Mouse (Mus musculus): ENCODE data around the gene Acpp. TPM values are rescaled to one million over a fixed set of nuclear protein-coding genes. Genes with fewer than 3 reads are reported as not detected.
"Not testable (repeated sequence)": the region's sequence is repeated elsewhere in the genome, so short reads cannot be mapped to it uniquely, and the experiment has no call there.

Gene Acpp
- polyA plus RNA-seq (2014; fragmentation: Nextera tagmentation; extraction: Ambion mirVana) = 0.68 and 1.1 TPM in 2 replicates

- Histone ChIP-seq H3K36me3 (replicated peaks; ENCODE audit: control insufficient read depth, insufficient read depth, low read depth, low read length) (no peaks in the 10 kb centered on the region), H3K9me3 (replicated peaks; ENCODE audit: control insufficient read depth, low read length) (no peaks in the 10 kb centered on the region), H3K9ac (replicated peaks; ENCODE audit: low read length) (no peak within 1 kb of the TSS; the same call in 1 of the 2 replicates), H3K4me2 (ENCODE audit: low read depth, low read length) (peak within 1 kb of the TSS; percentile 19), H3K4me3 (ENCODE audit: low read depth, low read length) (no peak within 1 kb of the TSS), H3K27ac (replicated peaks; ENCODE audit: low read depth, low read length) (no peak within 1 kb of the TSS), H3K27me3 (ENCODE audit: control insufficient read depth, insufficient read depth, low read length) (no peaks in the 10 kb centered on the region), H3K4me1 (ENCODE audit: control insufficient read depth, insufficient read depth, low read length) (no peaks in the 10 kb centered on the region)
- DNase-seq (ENCODE audit: low spot score) (peak; percentile 77), ATAC-seq (replicated peaks; ENCODE audit: insufficient number of reproducible peaks, low FRiP score, low TSS enrichment, low read depth) (peak; percentile 59; the same call in 1 of the 2 replicates)
- 17% methylated on average over 18 of the region's 18 CpGs for WGBS
Measured at GRCm38 (mm10) chr9:104337183-104337931, at the start of gene Acpp. Acpp (minus strand) TSS chr9:104337748.

GRCm38 (mm10) chr9:104382571-104383170, 45.1 kb upstream of the Acpp start:
- no peaks in the 10 kb centered on the region for H3K9me3 ChIP-seq (replicated peaks; ENCODE audit: control insufficient read depth, low read length)
- WGBS = 82% methylated on average over 6 of the region's 6 CpGs
- H3K4me2 ChIP-seq (ENCODE audit: low read depth, low read length) = no peak overlapping the region
- H3K9ac ChIP-seq (replicated peaks; ENCODE audit: low read length) = no peak overlapping the region
- DNase-seq (ENCODE audit: low spot score) (no peak), ATAC-seq (replicated peaks; ENCODE audit: insufficient number of reproducible peaks, low FRiP score, low TSS enrichment, low read depth) (no peak)
- H3K4me1 ChIP-seq (ENCODE audit: control insufficient read depth, insufficient read depth, low read length) = no peaks in the 10 kb centered on the region
- H3K4me3 ChIP-seq (ENCODE audit: low read depth, low read length) = no peak overlapping the region
- H3K27me3 ChIP-seq (ENCODE audit: control insufficient read depth, insufficient read depth, low read length) = no peaks in the 10 kb centered on the region
- H3K36me3 ChIP-seq (replicated peaks; ENCODE audit: control insufficient read depth, insufficient read depth, low read depth, low read length) = no peaks in the 10 kb centered on the region
- no peak overlapping the region for H3K27ac ChIP-seq (replicated peaks; ENCODE audit: low read depth, low read length)

GRCm38 (mm10) chr9:104379532-104380162, 42.1 kb upstream of the Acpp start:
- no peaks in the 10 kb centered on the region for H3K4me1 ChIP-seq (ENCODE audit: control insufficient read depth, insufficient read depth, low read length)
- H3K9me3 ChIP-seq (replicated peaks; ENCODE audit: control insufficient read depth, low read length) = no peaks in the 10 kb centered on the region
- H3K36me3 ChIP-seq (replicated peaks; ENCODE audit: control insufficient read depth, insufficient read depth, low read depth, low read length) = no peaks in the 10 kb centered on the region
- DNase-seq (ENCODE audit: low spot score) (peak; percentile 69), ATAC-seq (replicated peaks; ENCODE audit: insufficient number of reproducible peaks, low FRiP score, low TSS enrichment, low read depth) (no peak)
- no peak overlapping the region for H3K27ac ChIP-seq (replicated peaks; ENCODE audit: low read depth, low read length)
- 66% methylated on average over 9 of the region's 9 CpGs for WGBS
- no peak overlapping the region for H3K9ac ChIP-seq (replicated peaks; ENCODE audit: low read length)
- H3K4me3 ChIP-seq (ENCODE audit: low read depth, low read length) = no peak overlapping the region
- no peaks in the 10 kb centered on the region for H3K27me3 ChIP-seq (ENCODE audit: control insufficient read depth, insufficient read depth, low read length)
- no peak overlapping the region for H3K4me2 ChIP-seq (ENCODE audit: low read depth, low read length)

GRCm38 (mm10) chr9:104375573-104375972, 38.0 kb upstream of the Acpp start:
- no peak for DNase-seq (ENCODE audit: low spot score)

GRCm38 (mm10) chr9:104373253-104373652, 35.7 kb upstream of the Acpp start:
- H3K27me3 ChIP-seq (ENCODE audit: control insufficient read depth, insufficient read depth, low read length) = no peaks in the 10 kb centered on the region
- H3K36me3 ChIP-seq (replicated peaks; ENCODE audit: control insufficient read depth, insufficient read depth, low read depth, low read length) = no peaks in the 10 kb centered on the region
- no peaks in the 10 kb centered on the region for H3K4me1 ChIP-seq (ENCODE audit: control insufficient read depth, insufficient read depth, low read length)
- DNase-seq (ENCODE audit: low spot score) (peak; percentile 35), ATAC-seq (replicated peaks; ENCODE audit: insufficient number of reproducible peaks, low FRiP score, low TSS enrichment, low read depth) (0 out of 2 replicates have a peak, but pooled peaks have one; percentile 48)
- H3K9ac ChIP-seq (replicated peaks; ENCODE audit: low read length) = no peak overlapping the region
- H3K4me3 ChIP-seq (ENCODE audit: low read depth, low read length) = no peak overlapping the region
- WGBS = 25% methylated on average over 6 of the region's 6 CpGs
- H3K4me2 ChIP-seq (ENCODE audit: low read depth, low read length) = no peak overlapping the region
- H3K27ac ChIP-seq (replicated peaks; ENCODE audit: low read depth, low read length) = no peak overlapping the region
- H3K9me3 ChIP-seq (replicated peaks; ENCODE audit: control insufficient read depth, low read length) = no peaks in the 10 kb centered on the region

More at GRCm38 (mm10) chr9:104375573-104375972, 38.0 kb upstream of the Acpp start:
- Histone ChIP-seq H3K27ac (replicated peaks; ENCODE audit: low read depth, low read length) (no peak overlapping the region), H3K9me3 (replicated peaks; ENCODE audit: control insufficient read depth, low read length) (no peaks in the 10 kb centered on the region), H3K9ac (replicated peaks; ENCODE audit: low read length) (no peak overlapping the region), H3K4me1 (ENCODE audit: control insufficient read depth, insufficient read depth, low read length) (no peaks in the 10 kb centered on the region), H3K4me3 (ENCODE audit: low read depth, low read length) (no peak overlapping the region), H3K36me3 (replicated peaks; ENCODE audit: control insufficient read depth, insufficient read depth, low read depth, low read length) (no peaks in the 10 kb centered on the region), H3K27me3 (ENCODE audit: control insufficient read depth, insufficient read depth, low read length) (no peaks in the 10 kb centered on the region), H3K4me2 (ENCODE audit: low read depth, low read length) (no peak overlapping the region)
- no peak for ATAC-seq (replicated peaks; ENCODE audit: insufficient number of reproducible peaks, low FRiP score, low TSS enrichment, low read depth)
- 47% methylated on average over 3 of the region's 3 CpGs for WGBS

GRCm38 (mm10) chr9:104366983-104367382, 29.4 kb upstream of the Acpp start:
- H3K9me3 ChIP-seq (replicated peaks; ENCODE audit: control insufficient read depth, low read length) = no peaks in the 10 kb centered on the region
- DNase-seq (ENCODE audit: low spot score) = no peak
- no peak overlapping the region for H3K4me3 ChIP-seq (ENCODE audit: low read depth, low read length)
- H3K36me3 ChIP-seq (replicated peaks; ENCODE audit: control insufficient read depth, insufficient read depth, low read depth, low read length) = no peaks in the 10 kb centered on the region
- ATAC-seq (replicated peaks; ENCODE audit: insufficient number of reproducible peaks, low FRiP score, low TSS enrichment, low read depth) = no peak
- H3K4me2 ChIP-seq (ENCODE audit: low read depth, low read length) = no peak overlapping the region
- no peak overlapping the region for H3K9ac ChIP-seq (replicated peaks; ENCODE audit: low read length)
- no peaks in the 10 kb centered on the region for H3K27me3 ChIP-seq (ENCODE audit: control insufficient read depth, insufficient read depth, low read length)
- H3K4me1 ChIP-seq (ENCODE audit: control insufficient read depth, insufficient read depth, low read length) = no peaks in the 10 kb centered on the region
- 78% methylated on average over 2 of the region's 2 CpGs for WGBS
- no peak overlapping the region for H3K27ac ChIP-seq (replicated peaks; ENCODE audit: low read depth, low read length)

- not testable (repeated sequence) for H3K9me3 ChIP-seq (replicated peaks; ENCODE audit: control insufficient read depth, low read length); DNase-seq (ENCODE audit: low spot score)
Measured at GRCm38 (mm10) chr9:104361951-104362350, 24.4 kb upstream of the Acpp start.

More at GRCm38 (mm10) chr9:104361951-104362350, 24.4 kb upstream of the Acpp start:
- WGBS = 100% methylated on average over 1 of the region's 1 CpGs
- not testable (repeated sequence) for H3K27me3 ChIP-seq (ENCODE audit: control insufficient read depth, insufficient read depth, low read length); H3K9ac ChIP-seq (replicated peaks; ENCODE audit: low read length); H3K4me3 ChIP-seq (ENCODE audit: low read depth, low read length); H3K4me2 ChIP-seq (ENCODE audit: low read depth, low read length); H3K36me3 ChIP-seq (replicated peaks; ENCODE audit: control insufficient read depth, insufficient read depth, low read depth, low read length); H3K27ac ChIP-seq (replicated peaks; ENCODE audit: low read depth, low read length); ATAC-seq (replicated peaks; ENCODE audit: insufficient number of reproducible peaks, low FRiP score, low TSS enrichment, low read depth); H3K4me1 ChIP-seq (ENCODE audit: control insufficient read depth, insufficient read depth, low read length)

Data from embryonic facial prominence, embryonic 11.5 days (tissue).